In the genomic region with DNA sequence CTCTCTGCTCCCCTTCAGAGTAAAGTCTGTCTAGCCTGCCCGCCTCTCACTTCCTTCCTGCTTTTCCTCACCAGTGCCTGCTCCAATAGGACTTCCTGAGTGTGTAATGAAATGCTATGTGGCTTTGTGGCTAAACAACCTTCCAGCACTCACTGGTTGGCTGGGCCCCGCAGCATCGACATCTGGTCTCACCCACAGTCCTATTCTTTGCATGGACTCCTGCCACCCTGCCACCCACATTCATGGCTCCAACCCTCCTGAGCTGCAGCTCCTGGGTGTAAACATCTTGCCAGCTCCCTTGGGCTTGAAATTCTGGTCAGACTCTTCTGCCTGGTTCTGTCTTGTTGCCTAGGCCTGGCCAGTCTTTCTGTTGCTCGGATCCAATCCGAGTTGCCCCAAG, we compare ENCODE assay signal across 14 mouse cellular contexts. TPM values are rescaled to one million over a fixed set of nuclear protein-coding genes. Genes with fewer than 3 reads are reported as not detected.
A peak's percentile ranks its signal among the peaks of the same experiment; 100 is the strongest.
DNase-seq lines count a peak whose midpoint lies in the region; ATAC-seq lines count a peak whose summit lies in the region.
"Had no signal": no experiment of that assay in that cellular context is flagged by ENCODE, and none has a peak within 500 bp of the region (broad histone marks: within the 10 kb centered on the region; RNA-seq: fewer than 3 reads in every experiment).

No protein-coding gene starts in this region.

- H3K4me3 ChIP-seq in embryonic facial prominence, embryonic 15.5 days (replicated peaks) = no peak overlapping the region
- no peak overlapping the region for H3K4me3 ChIP-seq in embryonic facial prominence, embryonic 10.5 days
- H3K4me3 ChIP-seq: embryonic facial prominence, embryonic 12.5 days had no signal

- H3K4me2 ChIP-seq in embryonic facial prominence, embryonic 15.5 days (replicated peaks) = no peak overlapping the region
- H3K4me2 ChIP-seq: embryonic facial prominence, embryonic 12.5 days had no signal

- H3K4me1 ChIP-seq in embryonic facial prominence, embryonic 15.5 days = no peaks in the 10 kb centered on the region
- no peaks in the 10 kb centered on the region for H3K4me1 ChIP-seq in embryonic facial prominence, embryonic 10.5 days
- H3K4me1 ChIP-seq: embryonic facial prominence, embryonic 12.5 days had no signal

- WGBS in embryonic facial prominence, embryonic 15.5 days = 64% methylated on average over 5 of the region's 5 CpGs
- 80% methylated on average over 5 of the region's 5 CpGs for WGBS in embryonic facial prominence, embryonic 10.5 days

- H3K9me3 ChIP-seq in embryonic facial prominence, embryonic 15.5 days (replicated peaks) = no peaks in the 10 kb centered on the region
- H3K9me3 ChIP-seq in embryonic facial prominence, embryonic 10.5 days = no peaks in the 10 kb centered on the region
- H3K9me3 ChIP-seq: embryonic facial prominence, embryonic 12.5 days had no signal

- ATAC-seq in embryonic facial prominence, embryonic 15.5 days (ENCODE audit: insufficient number of reproducible peaks, low FRiP score, low TSS enrichment, low read depth) = 0 out of 2 replicates have a peak, but pooled peaks have one; percentile 47
- peak; percentile 77 for ATAC-seq in common myeloid progenitor, adult 5-6 weeks (replicated peaks; ENCODE audit: low read depth, poor library complexity, severe bottlenecking)
- ATAC-seq in megakaryocyte, adult 5-6 weeks (ENCODE audit: poor library complexity, severe bottlenecking) = peak; percentile 63
- no peak for ATAC-seq in monocyte, adult 5-6 weeks (replicated peaks; ENCODE audit: insufficient number of reproducible peaks, low FRiP score, low TSS enrichment, poor library complexity, severe bottlenecking)
- ATAC-seq: intestine, postnatal 0 days had no signal

- H3K9ac ChIP-seq in embryonic facial prominence, embryonic 15.5 days = no peak overlapping the region
- H3K9ac ChIP-seq: embryonic facial prominence, embryonic 12.5 days had no signal

- no peak for DNase-seq in embryonic facial prominence, embryonic 10.5 days (ENCODE audit: low spot score)
- peak; percentile 87 to 90 for DNase-seq in layer of hippocampus, adult 8-10 months (ENCODE audit: low spot score in 2 of 2)
- no peak for DNase-seq in kidney, adult 11 months
- DNase-seq in urinary bladder, postnatal 25 days (ENCODE audit: low spot score) = no peak
- DNase-seq: heart, postnatal 10 days; retina, postnatal 1 day; thymus, adult 2 months had no signal

- no peaks in the 10 kb centered on the region for H3K27me3 ChIP-seq in embryonic facial prominence, embryonic 15.5 days
- H3K27me3 ChIP-seq in embryonic facial prominence, embryonic 10.5 days (replicated peaks; ENCODE audit: low read depth, poor library complexity, severe bottlenecking) = no peaks in the 10 kb centered on the region
- H3K27me3 ChIP-seq: embryonic facial prominence, embryonic 12.5 days had no signal

- no peak overlapping the region for H3K27ac ChIP-seq in embryonic facial prominence, embryonic 15.5 days (replicated peaks)
- H3K27ac ChIP-seq in embryonic facial prominence, embryonic 10.5 days (replicated peaks) = no peak overlapping the region
- H3K27ac ChIP-seq: embryonic facial prominence, embryonic 12.5 days; macrophage had no signal

- H3K36me3 ChIP-seq in embryonic facial prominence, embryonic 15.5 days = no peaks in the 10 kb centered on the region
- H3K36me3 ChIP-seq in embryonic facial prominence, embryonic 10.5 days (replicated peaks) = no peaks in the 10 kb centered on the region
- H3K36me3 ChIP-seq: embryonic facial prominence, embryonic 12.5 days had no signal

RNA-seq across cellular contexts. Expression of a gene that starts 15.6 kb away (rescaled TPM):
- polyA plus RNA-seq in embryonic facial prominence, embryonic 15.5 days (2015; fragmentation: Nextera tagmentation; extraction: Ambion mirVana) = 21.2 and 25.0 TPM in 2 replicates
- 38.2 and 39.5 TPM in 2 replicates for polyA plus RNA-seq in embryonic facial prominence, embryonic 10.5 days (2016; fragmentation: Nextera tagmentation; extraction: Ambion mirVana)
- total RNA-seq in common myeloid progenitor, adult 5-6 weeks (2017) = 17.6 and 26.3 TPM in 2 replicates
- 100 to 1,000 TPM; 143 to 198 (median 175) TPM for total RNA-seq in layer of hippocampus, adult 8-10 months (2022)
- 37.2 and 46.0 TPM in 2 replicates for total RNA-seq in megakaryocyte, adult 5-6 weeks (2015)
- 45.6 and 48.1 TPM in 2 replicates for total RNA-seq in megakaryocyte, adult 5-6 weeks (2017)
- total RNA-seq in monocyte, adult 5-6 weeks (2017) = 38.4 to 61.0 TPM (median 57.7 TPM) in 3 replicates

Comparison
In these comparisons a context has a peak if more than half of its experiments do, and no peak if none do; other contexts are left out.
1. DNase-seq: peak in layer of hippocampus, adult 8-10 months (2 of 2); none in embryonic facial prominence, embryonic 10.5 days (single experiment), kidney, adult 11 months (single experiment) and urinary bladder, postnatal 25 days (single experiment).